Mouse (Mus musculus): ENCODE data around the gene Retreg1.

GRCm38 (mm10) chr15:25912911-25913310 lies 69.9 kb downstream of the Retreg1 start:
- TF ChIP-seq E2F4 (IDR thresholded peaks at IDR 0.05; ENCODE audit: insufficient read depth) (no peak), USF1 (IDR thresholded peaks at IDR 0.05; ENCODE audit: low read depth) (no peak), POLR2A (IDR thresholded peaks at IDR 0.05; ENCODE audit: insufficient read length, low read depth) (no peak), POLR2AphosphoS2 (IDR thresholded peaks at IDR 0.05; ENCODE audit: insufficient read length, low read depth) (no peak), TCF12 (IDR thresholded peaks at IDR 0.05; ENCODE audit: insufficient read depth, poor library complexity, severe bottlenecking) (no peak), MYOD1 (IDR thresholded peaks at IDR 0.05; ENCODE audit: control insufficient read depth in 1 of 3, insufficient read length in 2 of 3, low read depth in 2 of 3) (no peak), MAX (IDR thresholded peaks at IDR 0.05; ENCODE audit: low read depth) (no peak), SRF (IDR thresholded peaks at IDR 0.05; ENCODE audit: control insufficient read depth, insufficient read length, low read depth) (no peak)

Measured in myocyte (in vitro differentiated cells).